Mouse (Mus musculus) cerebellum, adult 18-20 months (tissue): Measurements from ENCODE around the gene Trp73.

Source experiments
- DNase-seq, 2 experiments: peaks; one replicate each; pipeline ENCODE4 v3.0.0; 2021

Gene Trp73

DNA sequence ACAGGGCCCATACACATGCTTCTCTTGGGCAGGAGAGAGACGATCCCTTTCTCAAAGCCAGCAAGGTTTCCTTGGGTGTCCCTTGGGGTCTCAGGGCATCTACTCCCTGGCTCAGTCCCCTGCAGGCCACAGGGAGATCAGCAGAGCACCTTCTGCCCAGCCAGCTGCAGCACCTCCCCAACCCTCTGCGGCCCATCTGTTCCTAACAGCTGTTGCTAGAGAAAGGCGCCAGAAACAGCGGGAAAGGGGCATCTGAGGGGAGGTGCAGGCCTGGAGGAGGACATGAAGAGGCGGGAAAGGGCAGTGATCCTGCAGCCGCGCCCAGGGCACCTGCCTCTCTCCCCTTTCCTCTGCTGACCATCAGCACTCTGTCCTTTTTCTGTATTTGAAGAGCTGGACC, 40.6 kb downstream of the Trp73 start:
- no peak for DNase-seq

DNA sequence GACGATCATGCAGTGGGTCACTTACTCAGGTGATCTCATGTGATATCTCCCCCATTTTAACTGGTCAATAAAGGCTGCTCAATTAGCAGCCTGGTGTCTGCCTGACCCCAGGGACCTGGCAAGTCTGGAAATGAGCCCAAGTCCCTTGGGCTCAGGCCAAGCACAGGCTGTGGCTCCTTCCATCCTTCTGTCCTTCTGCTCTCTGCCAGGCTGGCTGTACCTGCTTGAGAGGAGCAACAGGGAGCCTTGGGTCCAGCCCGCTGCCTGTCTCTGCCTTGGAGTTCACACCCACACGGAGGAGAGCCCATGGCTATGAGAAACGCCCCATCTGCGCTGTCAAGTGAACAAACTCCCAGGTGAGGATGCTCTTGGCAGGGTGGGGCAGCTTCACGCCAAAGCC, 43.9 kb downstream of the Trp73 start:
- DNase-seq, result no peak

DNA sequence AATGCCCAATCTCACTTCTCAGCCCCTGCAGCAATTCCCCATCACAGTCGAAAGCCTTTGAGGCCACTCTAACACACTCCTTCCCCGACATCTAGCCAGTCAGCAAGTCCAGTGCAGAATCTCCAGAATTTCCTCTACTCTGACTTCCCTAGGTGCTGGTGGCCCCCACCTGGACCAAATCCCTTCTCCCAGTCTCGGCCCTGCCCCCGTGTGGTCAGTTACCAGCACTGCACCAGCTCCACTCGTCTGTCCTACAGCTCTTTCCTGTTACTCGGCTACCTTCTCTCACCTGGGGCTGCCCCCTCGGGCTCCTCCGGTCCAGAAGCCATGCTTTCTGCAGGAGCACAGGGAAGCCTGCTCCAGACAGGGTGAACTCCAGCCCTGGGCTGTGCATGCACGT, 46.8 kb downstream of the Trp73 start:
- DNase-seq, result peak; percentile 61 to 64

DNA sequence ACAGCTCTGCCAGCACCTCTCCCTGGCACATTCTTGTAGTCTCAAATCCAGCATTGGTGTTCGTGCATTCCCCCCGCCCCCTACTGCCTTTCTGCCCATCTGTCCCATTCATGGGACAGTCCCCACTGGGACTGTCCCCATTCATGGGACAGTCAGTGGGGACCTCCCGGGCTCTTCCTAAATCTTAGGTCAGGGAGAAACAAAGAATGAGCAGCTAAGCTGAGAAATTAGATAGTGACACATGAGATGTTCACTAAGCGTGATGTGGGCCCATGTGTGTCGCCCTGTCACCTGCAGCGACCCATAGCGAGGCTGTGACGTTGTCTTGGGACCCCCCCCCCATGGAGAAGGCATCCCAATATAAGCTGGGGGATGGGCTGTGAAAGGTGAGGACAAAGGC, 48.7 kb downstream of the Trp73 start:
- DNase-seq, result no peak

DNA sequence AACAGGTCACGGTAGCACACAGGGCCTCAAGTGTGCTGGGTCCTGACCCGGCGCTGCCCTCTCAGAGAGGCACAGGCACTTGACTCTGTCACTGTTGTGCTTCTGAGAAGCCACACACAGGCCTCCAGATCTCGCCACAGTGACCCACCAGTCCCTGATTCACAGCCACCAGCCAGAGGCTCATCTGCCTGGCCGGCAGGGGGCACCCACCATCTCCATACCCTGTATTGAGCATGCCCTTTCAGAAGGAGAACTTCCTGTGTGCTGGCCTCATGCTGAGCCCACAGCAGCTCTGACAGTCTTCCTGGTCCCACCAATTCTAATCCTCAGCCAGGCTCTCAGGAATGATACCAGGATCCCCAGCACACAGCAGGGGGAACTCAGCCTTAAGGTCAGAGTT, 50.8 kb downstream of the Trp73 start:
- no peak for DNase-seq

DNA sequence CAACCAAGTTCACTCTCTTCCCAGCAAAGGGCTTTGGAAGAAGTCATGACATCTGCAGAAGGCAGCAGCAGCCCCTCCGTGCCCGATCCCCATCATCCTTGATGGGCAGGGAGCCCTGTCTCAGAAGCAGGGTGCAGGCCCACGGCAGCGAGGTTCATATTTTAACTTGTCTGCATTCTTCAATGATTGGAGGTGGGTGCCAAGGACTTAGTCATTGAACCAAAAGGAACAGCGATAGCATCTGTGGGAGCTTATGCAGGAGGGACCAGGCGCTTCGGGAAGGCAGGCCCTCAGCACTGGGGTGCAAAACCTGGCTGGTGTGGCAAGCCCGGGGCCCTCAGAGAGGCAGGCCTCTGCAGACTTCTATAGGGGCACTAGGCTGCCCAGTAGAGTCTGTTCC, 53.6 kb downstream of the Trp73 start:
- DNase-seq, result no peak

DNA sequence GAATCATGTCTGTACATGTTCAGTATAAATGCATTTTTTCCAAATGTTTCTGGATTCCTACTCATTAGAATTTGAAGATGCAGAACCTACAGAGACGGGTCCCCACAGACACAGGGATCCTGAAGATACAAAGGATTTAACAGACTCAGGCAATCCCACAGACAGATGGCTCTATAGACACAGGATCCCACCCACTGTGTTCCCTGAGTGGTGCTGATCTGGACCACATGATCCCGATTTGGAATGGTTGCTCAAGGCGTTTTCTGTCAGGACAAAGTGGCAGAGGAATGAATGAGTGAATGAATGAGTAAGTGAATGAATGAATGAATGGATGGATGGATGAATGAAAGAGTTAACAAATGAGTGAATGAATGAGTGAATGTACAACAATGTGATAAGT, 54.2 kb downstream of the Trp73 start:
- no peak for DNase-seq

DNA sequence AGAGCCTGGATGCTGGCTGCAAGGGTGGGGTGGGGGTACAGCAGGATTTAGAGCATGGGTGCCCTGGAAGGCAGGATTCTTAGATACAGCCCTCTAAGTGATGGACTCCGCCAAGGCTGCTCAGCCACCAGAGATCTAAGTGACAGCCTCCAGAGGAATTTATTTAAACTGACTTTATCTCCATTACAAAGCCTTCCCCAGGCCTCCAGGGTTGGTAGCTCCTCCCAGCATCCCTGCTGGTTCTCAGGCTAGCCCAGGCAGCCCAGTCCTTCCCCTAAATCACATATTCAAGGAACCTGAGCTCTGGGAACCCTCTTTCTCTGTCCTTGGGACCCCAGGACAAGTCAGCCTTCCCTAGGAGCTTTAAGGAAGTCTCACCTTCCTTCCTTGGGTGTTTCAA, 58.0 kb downstream of the Trp73 start:
- DNase-seq, result no peak

DNA sequence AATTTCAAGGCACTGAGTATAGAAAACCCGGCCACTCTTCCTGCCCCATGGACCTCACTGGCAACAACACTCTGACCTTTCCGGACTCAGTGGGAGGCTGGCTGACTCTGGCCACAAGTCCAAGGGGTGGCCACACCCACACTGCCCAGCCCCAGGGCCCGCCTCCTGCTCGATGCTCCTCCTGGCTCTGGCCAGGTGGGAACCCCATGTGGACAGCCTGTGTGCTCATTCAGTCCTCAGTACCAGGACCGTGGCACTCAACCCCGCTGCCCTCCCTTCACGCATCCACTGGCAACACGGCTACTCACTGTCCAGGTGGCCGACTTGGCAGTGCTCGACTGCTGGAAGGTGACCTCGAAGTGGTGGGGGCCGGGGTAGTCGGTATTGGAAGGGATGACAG, 59.0 kb downstream of the Trp73 start:
- peak; percentile 48 to 63 for DNase-seq

DNA sequence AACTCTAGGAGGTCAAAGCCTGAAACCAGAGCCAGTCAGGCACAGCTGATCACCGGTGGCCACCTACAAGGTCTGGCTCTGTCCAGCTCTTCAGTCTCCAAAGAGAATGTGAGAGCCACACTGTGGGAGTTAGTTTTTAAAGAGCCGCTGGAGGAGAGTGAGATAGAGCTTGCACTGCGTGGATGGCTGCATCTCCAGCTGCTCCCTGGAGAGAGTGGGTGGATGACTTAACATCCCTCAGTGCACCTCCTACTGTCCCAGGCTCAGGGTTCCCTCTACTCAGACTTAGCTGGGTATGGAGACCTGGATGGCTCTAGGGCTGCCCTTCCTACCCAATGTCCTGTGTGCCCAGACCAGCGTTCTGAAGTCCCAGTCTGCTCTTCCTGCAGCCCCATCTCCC, 59.8 kb downstream of the Trp73 start:
- DNase-seq, result no peak

DNA sequence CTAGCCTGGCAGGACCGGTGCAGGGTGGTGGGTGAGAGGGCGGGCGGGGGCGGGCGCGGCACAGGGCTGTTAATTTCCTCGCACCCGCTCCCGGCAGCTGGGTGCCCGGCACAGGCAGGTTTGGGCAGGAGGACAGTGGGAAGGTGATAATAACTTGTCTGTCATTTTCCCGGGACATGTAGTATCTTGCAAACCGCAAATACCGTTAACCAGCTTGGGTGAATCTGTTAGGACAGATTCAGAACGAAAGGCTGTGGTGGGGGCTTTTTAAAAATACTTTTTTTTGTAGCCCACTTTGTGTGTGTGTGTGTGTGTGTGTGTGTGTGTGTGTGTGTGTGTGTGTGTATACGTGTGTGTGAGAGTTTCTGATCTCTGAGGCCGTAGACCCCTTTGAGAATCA, 68.1 kb downstream of the Trp73 start:
- no peak for DNase-seq

DNA sequence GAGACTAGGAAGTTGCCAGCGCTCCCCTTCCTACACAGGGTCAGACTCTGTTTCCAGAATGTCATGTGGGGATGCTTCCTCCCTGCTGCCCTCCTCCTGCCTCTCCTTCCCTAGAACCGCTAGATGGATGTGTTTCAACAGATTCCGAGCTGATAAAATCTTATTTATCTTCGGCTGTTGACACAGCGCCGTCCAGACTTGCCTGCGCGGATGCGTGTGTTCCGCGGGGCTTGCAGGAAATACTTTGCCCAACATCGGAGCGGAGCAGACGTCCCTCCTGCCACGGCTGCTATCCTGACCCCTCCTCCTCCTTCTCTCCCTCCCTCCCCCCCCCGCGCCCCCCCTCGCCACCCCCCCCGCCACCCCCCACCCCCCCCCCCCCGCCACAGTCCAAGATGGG, 68.5 kb downstream of the Trp73 start:
- DNase-seq, result no peak

DNA sequence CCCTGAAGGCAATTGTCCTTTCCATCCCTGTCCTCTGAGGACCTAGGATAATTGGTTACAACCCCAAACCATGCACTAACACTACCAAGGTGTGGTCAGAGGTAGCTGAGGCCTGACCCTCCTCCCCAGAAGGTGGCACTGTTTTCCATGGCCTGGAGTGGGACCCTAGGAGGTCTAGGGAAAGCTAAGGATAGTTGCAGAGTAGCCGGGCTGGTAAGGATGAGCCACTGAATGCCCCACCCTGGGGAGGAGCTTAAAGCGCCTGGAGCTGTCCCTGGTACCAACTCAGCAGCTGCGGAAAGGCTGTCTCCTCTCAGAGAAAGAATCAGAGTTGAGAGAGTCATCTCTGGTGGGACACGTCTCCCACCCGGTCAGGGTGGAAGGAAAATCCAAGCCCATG, 69.1 kb downstream of the Trp73 start:
- DNase-seq, result peak; percentile 25 to 35

DNA sequence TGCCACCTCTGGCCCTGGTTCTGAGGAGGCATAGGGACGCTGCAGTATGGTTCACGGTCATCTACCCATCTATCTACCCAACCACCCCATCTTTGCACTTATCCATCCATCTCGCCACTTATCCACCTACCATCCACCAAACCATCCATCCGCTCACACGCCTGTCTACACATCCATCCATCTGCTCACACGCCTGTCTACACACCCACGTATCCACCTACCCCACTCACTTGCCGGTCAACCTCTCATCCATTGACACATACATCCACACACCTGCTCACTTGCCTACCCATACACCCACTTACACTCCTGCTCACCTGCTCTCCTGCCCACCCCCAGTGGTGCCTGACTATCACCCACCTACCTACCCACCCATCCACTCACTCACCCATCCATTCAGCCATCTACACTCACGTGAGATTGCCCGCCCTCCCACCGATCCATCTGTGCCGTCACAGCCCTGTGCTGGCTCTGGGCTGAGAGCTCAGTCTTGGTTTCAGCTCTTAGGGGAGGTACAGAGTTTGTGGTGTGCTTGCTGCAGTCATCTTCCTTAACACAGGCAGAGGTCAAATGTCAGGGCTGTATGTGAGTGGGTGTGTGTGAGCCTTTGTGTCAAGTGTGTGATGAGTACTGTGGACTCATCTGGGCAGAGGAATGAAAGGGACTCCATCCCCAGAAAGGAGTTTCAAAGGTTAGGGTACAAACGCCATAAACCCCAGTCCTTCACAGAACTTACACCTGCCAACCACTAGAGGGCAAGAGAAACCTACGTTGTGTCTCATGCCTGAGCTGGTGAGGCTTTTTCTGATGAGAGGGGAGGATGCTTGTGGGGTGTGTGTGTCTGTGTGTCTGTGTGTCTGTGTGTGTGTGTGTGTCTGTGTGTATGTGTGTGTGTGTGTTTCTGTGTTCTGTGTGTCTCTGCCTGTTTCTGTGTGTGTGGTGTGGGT, 74.9 kb downstream of the Trp73 start:
- DNase-seq, result peak; percentile 38 to 53

DNA sequence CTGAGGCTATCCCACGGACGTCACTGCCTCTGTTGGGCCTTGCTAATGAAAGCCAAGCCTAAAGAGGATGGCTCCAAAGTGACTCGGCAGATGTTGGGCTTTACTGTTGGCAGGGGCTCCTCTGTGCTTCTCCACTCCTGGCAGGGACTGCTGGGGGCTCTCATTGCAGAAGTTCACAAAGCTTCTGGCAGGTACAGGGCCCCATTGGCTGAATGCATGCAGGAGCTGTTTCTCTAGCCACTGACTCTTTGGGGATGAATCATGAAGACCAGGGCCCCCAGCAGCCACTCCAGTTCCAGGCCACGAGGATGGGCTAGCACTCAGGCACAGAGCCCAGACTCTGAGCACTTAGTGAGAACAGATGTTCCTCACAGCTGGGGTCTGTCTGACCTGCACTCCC, 82.3 kb downstream of the Trp73 start:
- DNase-seq, result no peak

DNA sequence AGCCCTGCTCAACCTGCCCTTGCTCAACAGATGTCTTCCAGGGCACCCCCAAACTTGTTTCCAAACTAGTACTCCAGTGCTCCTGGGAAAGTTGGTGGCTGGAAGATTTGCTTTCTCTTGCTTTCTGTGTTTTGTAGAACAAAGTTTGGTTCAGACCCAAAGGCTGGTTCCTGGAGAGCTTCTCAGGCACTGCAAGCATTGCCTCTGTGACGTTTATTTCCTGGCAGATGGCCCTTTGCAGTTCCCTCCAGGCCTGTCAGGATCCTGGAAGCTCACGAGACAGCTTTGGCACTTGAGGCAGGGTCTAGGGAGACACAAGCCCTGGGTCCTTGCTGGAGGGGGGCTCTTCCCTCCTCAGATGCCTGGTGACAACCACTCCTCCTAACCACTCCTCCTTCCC, 83.3 kb downstream of the Trp73 start:
- no peak for DNase-seq

DNA sequence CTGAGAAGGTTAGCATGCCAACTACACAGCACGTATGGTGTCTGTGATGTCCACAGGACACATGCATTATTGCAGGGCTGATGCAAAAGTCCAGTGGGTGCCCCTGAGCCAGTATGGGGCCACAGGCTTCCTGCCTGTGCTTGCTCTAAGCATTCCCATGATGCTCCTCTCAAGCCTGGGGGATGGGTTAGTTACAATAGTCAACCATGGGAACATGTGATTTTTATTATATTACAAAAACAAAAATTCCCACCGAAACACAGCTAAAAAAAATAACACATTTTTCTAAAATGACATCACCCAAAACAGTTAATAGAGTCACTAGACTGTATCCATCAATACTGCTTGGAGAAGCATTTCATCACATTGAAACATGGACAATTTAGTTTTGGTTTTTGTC, 84.0 kb downstream of the Trp73 start:
- no peak for DNase-seq

DNA sequence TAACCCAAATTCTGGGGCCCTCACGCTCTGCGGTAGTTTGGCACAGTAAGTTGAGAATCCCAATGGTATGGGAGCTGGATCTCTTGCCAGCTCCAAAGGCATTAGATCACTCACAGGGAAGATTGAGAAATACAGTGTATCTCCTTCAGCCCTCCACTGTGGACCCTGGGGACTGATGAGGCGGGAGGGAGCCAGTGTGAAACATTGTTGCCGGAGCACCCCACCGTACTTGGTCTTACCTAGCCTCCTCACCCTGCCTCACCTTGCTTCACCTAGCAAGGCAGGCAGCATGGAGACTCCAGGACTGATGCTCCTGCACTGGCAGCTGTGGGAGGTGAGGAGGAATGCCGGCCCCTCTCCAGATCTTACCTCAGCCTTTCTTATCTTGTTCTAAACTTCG, 84.5 kb downstream of the Trp73 start:
- DNase-seq, result no peak

DNA sequence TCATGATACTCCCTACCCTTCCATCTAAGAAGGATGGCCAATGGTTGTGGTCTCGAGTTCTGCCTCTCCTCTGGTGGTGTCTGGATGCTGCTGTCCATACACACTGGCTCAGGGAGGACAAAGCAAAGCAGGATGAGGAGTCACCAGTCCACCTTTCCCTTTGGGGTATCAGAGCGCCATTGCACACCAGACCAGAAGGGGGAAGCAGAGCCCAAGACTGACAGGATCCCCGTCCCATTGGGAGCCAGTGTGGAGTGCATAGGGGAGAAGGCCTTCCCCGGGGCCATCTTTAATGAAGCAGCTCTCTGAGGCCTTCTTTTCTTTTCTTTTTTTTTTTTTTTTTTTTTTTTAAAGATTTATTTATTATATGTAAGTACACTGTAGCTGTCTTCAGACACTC, 86.9 kb downstream of the Trp73 start:
- DNase-seq, result no peak

DNA sequence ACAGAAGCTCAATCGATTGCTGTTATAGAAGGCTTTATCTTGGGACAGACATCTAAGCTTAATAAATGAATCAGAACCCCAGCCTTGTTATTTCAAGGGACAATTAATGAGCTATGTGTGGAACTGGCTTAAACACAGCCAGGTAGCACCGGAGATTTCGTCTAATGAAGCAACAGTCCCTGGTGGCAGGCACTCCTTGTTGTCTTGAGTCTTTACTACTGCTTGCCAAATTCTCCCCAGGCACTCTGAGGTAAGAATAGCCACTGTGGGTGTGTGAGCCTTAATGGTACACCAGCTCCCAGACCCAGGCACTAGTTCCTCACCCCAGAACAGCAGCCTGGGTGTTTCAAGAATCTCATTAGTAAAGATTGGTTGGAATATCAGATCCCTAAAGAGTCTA, 88.6 kb downstream of the Trp73 start:
- no peak for DNase-seq

DNA sequence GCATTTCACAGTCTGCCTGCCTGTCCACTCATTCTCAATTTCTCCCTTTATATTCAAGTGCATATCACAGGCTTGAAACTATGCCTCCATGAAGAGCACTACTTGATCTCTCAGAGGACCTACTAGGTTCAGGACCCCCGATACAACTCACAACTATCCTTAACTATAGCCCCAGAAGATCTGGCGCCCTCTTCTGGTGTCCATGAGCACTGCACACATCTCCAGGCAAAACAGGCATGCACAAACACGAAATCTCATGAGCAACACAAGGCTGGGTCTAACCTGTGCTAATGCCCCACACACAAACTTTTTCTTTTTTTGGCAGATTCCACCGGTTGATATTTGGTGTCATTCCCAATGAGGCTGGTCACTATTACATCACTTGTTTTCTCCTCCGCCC, 94.2 kb downstream of the Trp73 start:
- no peak for DNase-seq

DNA sequence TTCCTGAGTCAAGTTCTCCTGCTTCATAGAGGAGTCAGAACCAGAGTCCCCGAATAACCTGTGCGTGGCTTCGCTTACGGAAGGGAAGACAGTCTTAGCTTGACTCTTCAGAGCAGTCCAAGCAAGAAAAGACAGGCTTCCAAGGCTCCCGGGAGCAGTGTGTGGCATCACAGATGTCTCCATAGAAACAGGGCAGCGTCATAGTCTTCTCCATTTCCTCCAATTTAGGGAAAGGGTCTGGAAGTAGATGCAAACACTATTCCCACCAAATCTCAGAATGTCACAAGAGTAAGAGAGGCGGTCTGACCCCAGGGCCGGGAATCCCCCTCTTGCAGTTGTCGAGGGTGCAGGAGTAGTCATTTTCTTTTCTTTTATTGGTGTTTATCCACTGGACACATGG, 97.4 kb downstream of the Trp73 start, which contains the start of gene Ccdc27:
Gene Ccdc27 (minus strand): TSS at position 101 of the 400 bp plus-strand sequence.
- no peak for DNase-seq

DNA sequence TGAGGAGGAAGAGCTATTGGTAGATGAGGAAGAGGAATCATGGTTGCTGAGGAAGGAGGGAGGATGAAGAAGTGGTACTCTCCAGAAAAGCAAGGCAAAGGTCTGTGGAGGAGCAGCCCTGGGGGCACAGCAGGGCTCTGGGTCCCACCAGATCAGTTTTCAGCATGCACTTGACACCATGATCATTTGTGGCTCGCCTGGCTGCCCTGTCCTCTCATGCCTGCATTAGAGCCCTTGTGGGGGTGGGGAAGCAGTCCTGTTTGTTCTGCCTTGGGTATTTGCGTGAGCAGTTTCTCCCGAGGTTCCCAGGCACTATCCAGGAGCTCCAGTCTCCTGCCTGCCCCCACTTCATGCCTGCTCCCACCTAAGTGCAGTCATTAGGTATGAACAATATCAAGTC, 102.9 kb downstream of the Trp73 start:
- DNase-seq, result no peak

DNA sequence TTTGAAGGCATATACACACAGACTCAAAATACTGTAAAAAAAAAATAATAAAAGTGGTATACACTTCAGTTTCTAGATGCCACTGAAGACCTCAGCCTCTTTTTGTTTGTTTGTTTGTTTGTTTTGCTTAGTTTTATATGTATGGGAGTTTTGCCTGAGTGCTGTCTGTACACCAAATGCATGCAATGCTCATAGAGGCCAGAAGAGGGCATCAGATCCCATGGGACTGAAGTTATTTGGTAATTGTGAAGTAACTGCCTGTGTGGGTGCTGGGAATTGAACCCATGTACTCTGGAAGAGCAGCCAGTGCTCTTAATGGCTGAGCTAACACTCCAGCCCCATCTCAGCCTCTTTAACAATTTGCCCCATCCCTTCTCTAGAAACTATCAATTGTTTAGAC, 111.4 kb downstream of the Trp73 start:
- no peak for DNase-seq

DNA sequence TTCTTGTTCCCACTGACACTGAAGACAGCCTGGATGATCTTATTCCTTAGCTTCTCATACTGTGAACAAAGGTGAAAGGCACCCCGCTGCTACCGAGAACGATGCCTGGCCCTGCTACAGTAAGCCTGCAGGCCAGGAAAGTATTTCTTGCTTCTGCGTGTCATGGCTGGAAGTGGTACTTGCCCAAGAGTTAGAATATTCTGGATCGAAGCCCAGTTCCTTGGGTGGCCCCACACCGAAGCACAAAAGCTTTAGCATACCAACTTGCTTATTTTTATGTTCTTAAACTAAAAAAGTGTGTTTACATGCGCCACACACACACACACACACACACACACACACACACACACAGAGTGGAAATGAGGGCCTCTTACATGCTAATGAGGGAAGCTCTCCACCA, 111.9 kb downstream of the Trp73 start:
- DNase-seq, result no peak
